Mouse (Mus musculus): ENCODE results near the gene Gck.

DNA sequence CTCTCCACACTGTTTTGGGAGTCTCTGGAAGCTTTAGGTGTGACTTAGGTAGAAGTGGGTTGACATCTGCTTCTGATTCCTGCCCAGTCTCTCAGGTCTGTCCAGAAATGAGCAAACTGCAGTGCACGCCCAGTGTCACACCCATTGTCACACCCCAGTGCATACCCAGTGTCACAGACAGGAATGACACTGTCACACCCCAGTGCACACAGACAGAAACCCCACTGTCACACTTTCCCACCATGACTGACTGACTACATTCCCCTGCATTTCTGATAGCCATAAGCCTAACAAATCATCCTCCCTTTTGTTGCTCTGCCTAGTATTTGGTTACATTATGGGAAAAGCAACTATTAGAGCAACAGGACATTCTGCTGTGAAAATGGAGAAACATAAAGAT lies 19.3 kb downstream of the Gck start:
- TF ChIP-seq CTCF (conservative IDR thresholded peaks at IDR 0.05; ENCODE audit: low read length), result no peak
- no peak for TF ChIP-seq NANOG (IDR thresholded peaks at IDR 0.05; ENCODE audit: borderline replicate concordance, low read length)

All from E14TG2a.4 (cell line).